Mouse (Mus musculus): Measurements from ENCODE around the gene Cped1. TPM values are rescaled to one million over a fixed set of nuclear protein-coding genes. Genes with fewer than 3 reads are reported as not detected.

Gene Cped1
- polyA plus RNA-seq, 1 experiment from 2014 or later: 25.0 TPM

DNA sequence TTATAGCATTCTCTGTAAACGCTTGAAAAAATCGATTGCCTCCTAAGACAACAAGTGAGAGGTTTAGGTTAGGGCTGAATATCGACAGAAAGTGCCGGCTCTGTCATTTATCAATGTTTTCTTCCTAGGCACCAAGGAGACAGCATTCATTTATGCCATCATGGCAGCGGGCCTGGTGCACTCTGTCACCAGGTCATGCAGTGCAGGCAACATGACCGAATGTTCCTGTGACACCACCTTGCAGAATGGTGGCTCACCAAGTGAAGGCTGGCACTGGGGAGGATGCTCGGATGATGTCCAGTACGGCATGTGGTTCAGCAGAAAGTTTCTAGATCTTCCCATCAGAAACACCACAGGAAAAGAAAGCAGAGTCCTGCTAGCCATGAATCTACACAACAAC, 305.1 kb downstream of the Cped1 start:
- H3K27me3 ChIP-seq: peaks cover 54% of the 10 kb centered on the region

DNA sequence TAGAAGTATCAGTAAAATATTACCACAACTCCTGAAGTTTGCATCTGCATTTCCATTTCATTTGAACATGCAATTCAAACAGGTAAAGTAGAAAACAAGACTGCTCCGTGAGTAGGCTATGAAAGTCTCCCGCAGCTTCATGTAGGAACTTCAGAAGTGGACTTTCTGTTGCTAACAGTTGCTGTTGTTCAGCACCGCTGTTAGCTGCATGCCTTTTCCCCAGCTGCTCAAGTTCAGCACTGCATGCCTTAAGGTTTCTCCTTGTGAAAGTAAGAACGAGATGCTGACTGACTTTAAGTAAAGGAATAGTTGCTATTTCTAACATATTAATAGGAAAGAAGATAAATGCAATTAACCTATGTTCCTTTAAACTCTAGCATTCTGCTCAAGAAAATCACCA, 306.3 kb downstream of the Cped1 start:
- Histone ChIP-seq H3K4me1 (peaks cover 20% of the 10 kb centered on the region), H3K9ac (no peak overlapping the region), H3K9me3 (no peaks in the 10 kb centered on the region), H3K4me2 (no peak overlapping the region), H3K27ac (no peak overlapping the region), H3K4me3 (no peak overlapping the region), H3K27me3 (peaks cover 42% of the 10 kb centered on the region), H3K36me3 (no peaks in the 10 kb centered on the region)
- ATAC-seq (ENCODE audit: borderline replicate concordance, extremely low read depth, low FRiP score, low TSS enrichment): no peak
- WGBS: 36% methylated on average over 4 of the region's 4 CpGs

More for the DNA sequence above, 305.1 kb downstream of the Cped1 start:
- Histone ChIP-seq H3K27ac (no peak overlapping the region), H3K9me3 (no peaks in the 10 kb centered on the region), H3K36me3 (no peaks in the 10 kb centered on the region), H3K4me2 (no peak overlapping the region), H3K4me3 (no peak overlapping the region), H3K9ac (no peak overlapping the region), H3K4me1 (peaks cover 20% of the 10 kb centered on the region)
- 75% methylated on average over 8 of the region's 8 CpGs for WGBS
- ATAC-seq (ENCODE audit: borderline replicate concordance, extremely low read depth, low FRiP score, low TSS enrichment): no peak

DNA sequence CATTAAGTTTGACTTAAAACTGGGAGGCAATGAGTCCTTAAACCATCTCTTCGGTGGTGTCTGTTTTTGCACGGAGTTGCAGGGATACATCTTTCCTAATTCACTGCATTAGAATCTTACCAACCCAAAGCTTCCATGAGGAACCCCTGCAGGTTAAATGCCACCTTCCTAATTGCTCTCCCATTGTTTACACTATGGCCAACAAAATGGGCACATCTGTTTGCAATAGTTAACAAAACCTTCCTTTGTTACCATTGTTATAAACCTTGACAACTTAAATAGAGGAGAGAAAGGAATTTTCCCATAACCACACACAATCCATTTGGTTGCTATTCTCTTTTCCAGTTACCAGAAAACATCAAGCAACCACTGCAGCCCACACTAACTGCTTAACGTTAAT, 308.2 kb downstream of the Cped1 start:
- H3K4me2 ChIP-seq: no peak overlapping the region
- H3K27me3 ChIP-seq: peaks cover 23% of the 10 kb centered on the region
- 64% methylated on average over 3 of the region's 3 CpGs for WGBS
- ATAC-seq (ENCODE audit: borderline replicate concordance, extremely low read depth, low FRiP score, low TSS enrichment): no peak
- H3K9me3 ChIP-seq: no peaks in the 10 kb centered on the region
- no peak overlapping the region for H3K9ac ChIP-seq
- no peak overlapping the region for H3K4me3 ChIP-seq
- peaks cover 9% of the 10 kb centered on the region for H3K4me1 ChIP-seq
- no peaks in the 10 kb centered on the region for H3K36me3 ChIP-seq
- no peak overlapping the region for H3K27ac ChIP-seq

DNA sequence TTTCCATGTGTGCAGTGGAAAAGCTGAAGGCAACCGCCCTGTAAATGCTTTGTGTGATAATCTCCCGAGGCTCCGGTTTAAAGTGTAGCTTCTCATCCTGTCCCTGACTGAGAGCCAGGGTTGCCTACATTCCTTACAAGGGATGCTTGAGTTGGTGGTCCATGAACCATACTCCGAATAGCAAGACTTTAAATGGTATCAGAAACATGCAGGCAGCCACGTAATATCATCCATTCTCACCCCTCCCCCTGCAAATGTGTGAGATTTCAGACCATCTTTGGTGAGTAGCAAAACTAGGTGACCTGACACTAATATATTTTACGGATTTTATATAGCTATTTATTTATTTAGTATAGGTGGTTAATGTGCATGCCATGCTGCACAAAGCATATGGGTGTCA, 311.3 kb downstream of the Cped1 start:
- Histone ChIP-seq H3K9ac (no peak overlapping the region), H3K4me1 (no peaks in the 10 kb centered on the region), H3K4me3 (no peak overlapping the region), H3K27ac (no peak overlapping the region), H3K36me3 (no peaks in the 10 kb centered on the region), H3K9me3 (no peaks in the 10 kb centered on the region), H3K27me3 (peaks cover 2% of the 10 kb centered on the region; the same call in 1 of the 2 replicates), H3K4me2 (no peak overlapping the region)
- WGBS: 53% methylated on average over 6 of the region's 6 CpGs
- no peak for ATAC-seq (ENCODE audit: borderline replicate concordance, extremely low read depth, low FRiP score, low TSS enrichment)

DNA sequence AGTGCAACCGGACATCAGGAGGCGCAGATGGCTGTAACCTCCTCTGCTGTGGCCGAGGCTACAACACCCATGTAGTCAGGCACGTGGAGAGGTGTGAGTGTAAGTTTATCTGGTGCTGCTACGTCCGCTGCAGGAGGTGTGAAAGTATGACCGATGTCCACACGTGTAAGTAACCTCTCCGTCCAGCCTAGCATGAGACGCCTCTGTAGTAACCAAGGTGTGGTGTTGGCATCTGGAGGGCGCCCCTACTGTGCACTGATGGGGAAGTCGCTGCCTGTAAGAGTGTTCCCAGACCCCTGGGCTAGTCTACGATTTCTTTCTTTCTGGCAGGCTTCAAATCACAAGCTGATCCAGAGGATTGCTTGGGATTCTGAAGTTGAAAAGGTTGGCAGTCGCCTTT, 312.3 kb downstream of the Cped1 start:
- no peak overlapping the region for H3K4me2 ChIP-seq
- no peak for ATAC-seq (ENCODE audit: borderline replicate concordance, extremely low read depth, low FRiP score, low TSS enrichment)

More for the DNA sequence above, 312.3 kb downstream of the Cped1 start:
- no peaks in the 10 kb centered on the region for H3K4me1 ChIP-seq
- no peak overlapping the region for H3K27ac ChIP-seq
- H3K4me3 ChIP-seq: no peak overlapping the region
- H3K9me3 ChIP-seq: no peaks in the 10 kb centered on the region
- H3K9ac ChIP-seq: no peak overlapping the region
- no peaks in the 10 kb centered on the region for H3K27me3 ChIP-seq
- WGBS: 47% methylated on average over 14 of the region's 14 CpGs
- no peaks in the 10 kb centered on the region for H3K36me3 ChIP-seq

Other genes starting within 250 kb of the Cped1 start
- 53.1 and 56.2 TPM in 2 replicates for gene Tspan12, start 133.4 kb upstream of the Cped1 start, polyA plus RNA-seq (2015; fragmentation: Nextera tagmentation; extraction: Ambion mirVana)
- gene Ing3, start 36.3 kb upstream of the Cped1 start, polyA plus RNA-seq (2015; fragmentation: Nextera tagmentation; extraction: Ambion mirVana): 49.6 and 56.6 TPM in 2 replicates